Mouse (Mus musculus) adrenal gland, adult (tissue): ENCODE data around the gene Crisp1.

Experiments used
- DNase-seq, 2 experiments: peaks; one replicate each; pipeline ENCODE4 v3.0.0; 2022 to 2023; ENCODE audit warnings: low spot score in 1 of 2; ENCODE audit not compliant: inconsistent age in 2 of 2

Gene Crisp1

GRCm38 (mm10) chr17:40319062-40319461, at the start of gene Crisp1:
Crisp1 (minus strand) TSS chr17:40319207.
- no peak for DNase-seq

- no peak for DNase-seq
Measured at GRCm38 (mm10) chr17:40342497-40343009, 23.5 kb upstream of the Crisp1 start.

- DNase-seq = no peak
Measured at GRCm38 (mm10) chr17:40285435-40285834, 33.6 kb downstream of the Crisp1 start.

- DNase-seq = no peak
Measured at GRCm38 (mm10) chr17:40275519-40275918, 43.5 kb downstream of the Crisp1 start.

- peak in 1 of 2 experiments; percentile 23 for DNase-seq
Measured at GRCm38 (mm10) chr17:40274906-40275470, 44.0 kb downstream of the Crisp1 start.

GRCm38 (mm10) chr17:40252487-40252886, 66.5 kb downstream of the Crisp1 start:
- DNase-seq = no peak
